Mouse (Mus musculus): ENCODE measurements around the gene Scn11a.

Gene Scn11a

DNA sequence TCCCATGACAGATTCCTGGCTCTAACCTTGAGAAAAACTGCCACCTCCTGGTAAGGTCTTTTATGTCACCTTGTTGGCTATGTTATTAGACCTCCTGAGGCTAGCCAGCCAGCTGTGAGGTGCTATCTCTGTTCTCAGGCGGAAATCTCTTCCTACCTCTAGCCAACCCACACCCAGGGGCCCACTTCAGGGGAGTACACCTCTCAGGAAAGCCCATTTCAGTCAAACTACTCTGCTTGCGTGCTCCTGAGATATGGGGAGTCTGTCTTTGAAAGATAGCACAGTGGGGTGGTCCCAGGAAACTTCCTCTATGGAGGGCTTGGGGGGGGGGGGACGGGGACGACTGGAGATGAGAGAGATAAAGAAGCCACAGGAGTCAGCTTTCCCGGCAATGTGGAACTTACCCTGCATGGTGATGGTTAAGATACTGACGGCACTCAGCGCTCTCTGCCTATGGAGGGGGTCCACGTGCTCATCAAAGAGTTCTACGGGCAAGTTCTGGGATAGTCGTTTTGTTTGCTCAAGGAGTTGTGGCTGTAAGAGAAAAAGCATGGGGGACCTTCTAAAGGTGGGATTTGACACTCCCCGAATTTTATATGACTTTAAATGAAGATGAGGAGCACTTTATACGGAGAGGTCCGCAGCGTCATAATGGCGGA, 29.9 kb downstream of the Scn11a start:
- no peak for DNase-seq

- DNase-seq, result no peak
Observed at GRCm38 (mm10) chr9:119794470-119794869, 30.8 kb downstream of the Scn11a start.

DNA sequence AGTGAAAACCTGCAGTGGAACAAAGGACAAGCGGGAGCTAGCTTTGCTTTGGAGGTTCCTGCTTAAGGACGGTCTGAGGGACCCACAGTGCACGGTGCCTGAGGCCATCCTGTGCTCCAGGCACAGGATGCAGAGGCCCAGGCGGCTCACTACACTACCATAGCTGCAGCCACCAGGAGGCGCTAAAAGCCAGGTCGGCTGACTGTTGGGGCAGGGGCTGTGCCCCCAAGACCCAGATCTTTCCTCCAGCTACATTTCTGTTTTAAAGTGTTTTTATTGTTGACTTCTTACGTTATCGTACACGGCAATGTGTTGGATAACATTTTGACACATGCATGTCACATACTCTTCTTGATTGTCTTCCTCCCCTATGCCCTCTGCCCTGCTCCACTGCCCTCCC, 32.8 kb downstream of the Scn11a start:
- DNase-seq, result peak in 1 of 2 experiments; percentile 9

GRCm38 (mm10) chr9:119780901-119781300, 44.4 kb downstream of the Scn11a start:
- DNase-seq, result no peak

- no peak for DNase-seq
Observed at GRCm38 (mm10) chr9:119776661-119777060, 48.6 kb downstream of the Scn11a start.

- peak; percentile 3 to 6 for DNase-seq
Observed at GRCm38 (mm10) chr9:119768585-119768984, 56.7 kb downstream of the Scn11a start.

DNA sequence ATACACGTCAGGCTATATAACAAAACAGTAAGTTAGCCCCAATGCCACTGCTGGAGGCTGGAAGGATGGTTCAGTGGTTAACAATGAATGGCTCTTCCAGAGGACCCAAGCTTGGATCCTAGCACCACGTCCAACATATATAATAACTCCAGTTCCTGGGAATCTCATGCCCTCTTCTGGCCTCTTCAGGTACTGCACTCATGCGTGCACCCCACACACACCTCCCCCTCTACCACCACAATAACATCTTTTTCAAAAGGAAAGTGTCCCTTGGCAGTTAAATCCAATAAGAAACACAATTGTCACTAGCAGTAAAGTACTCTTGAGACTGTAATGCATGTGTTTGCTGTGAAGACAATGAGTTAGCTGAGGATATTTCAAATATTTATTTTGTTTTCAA, 65.0 kb downstream of the Scn11a start:
- DNase-seq, result no peak

DNA sequence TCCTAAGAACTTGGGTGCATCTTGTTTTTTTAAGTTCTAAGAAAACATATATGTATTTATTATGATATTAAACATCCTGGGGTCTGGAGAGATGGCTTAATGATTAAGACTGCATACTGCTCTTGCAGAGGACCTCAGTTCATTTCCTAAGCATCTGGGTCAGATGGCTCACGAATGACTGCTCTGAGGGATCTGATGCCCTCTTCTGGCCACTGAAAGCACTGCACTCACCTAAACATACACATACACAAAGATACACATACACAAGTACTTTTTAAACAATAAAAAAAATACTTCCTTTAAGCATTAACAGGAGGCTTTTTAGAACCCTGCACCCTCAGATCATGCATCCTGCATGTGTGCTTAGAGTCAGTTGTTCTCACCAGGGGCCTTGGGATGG, 65.8 kb downstream of the Scn11a start:
- no peak for DNase-seq

GRCm38 (mm10) chr9:119751507-119751906, 73.7 kb downstream of the Scn11a start:
- peak in 1 of 2 experiments; percentile 2 for DNase-seq

- DNase-seq, result no peak
Observed at GRCm38 (mm10) chr9:119749112-119749511, 76.1 kb downstream of the Scn11a start.

DNA sequence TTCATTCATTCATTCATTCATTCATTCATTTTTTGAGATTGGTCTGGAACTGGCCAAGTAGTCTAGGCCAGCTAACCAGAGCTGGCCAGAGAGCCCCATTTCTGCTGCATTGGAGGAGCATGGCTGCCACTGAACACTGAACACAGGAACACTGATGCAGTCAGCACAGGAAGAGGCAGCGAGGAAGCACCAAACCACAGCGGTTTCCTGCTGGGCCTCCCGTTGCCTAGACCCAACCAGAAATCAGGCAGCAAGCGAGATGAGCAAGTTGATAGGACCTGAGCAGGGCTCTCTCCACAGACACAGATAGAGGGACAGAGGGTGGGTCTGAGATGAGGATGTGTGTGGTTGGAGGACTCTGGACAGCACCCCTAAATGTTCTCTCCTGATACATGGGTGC, 81.4 kb downstream of the Scn11a start:
- no peak for DNase-seq

- no peak for DNase-seq
Observed at GRCm38 (mm10) chr9:119743312-119743711, 81.9 kb downstream of the Scn11a start.

- DNase-seq, result no peak
Observed at GRCm38 (mm10) chr9:119741101-119741786, 84.0 kb downstream of the Scn11a start.

DNA sequence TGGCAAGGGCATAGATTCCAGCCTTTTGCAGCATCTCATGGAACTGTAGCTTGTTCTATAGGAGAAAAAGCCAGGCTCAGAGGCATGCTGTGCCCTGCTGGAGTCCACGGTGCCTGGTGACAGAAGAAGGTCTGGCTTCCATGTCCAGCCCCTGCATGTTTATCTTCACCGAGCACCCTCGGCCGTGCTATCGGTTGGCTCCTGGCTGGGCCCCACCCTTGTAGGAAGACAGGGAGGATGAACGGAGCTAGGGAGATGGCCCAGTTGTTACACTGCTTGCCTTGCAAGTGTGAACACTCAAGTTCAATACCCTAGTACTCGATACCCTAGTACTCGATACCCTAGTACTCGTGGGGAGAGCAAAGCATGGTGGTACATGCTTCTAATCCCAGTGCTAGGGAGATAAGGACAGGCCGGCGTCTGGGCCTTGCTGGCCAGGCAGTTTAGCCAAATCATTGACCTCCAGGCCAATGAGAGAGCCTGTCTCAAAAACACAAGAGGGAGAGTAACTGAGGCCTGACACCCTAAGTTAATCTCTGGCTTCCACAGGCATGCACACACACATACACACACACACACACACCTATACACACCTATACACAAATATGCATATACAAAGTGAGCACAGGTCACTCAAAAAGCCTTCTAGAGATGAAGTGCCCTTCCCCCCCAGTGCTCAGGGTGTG, 96.7 kb downstream of the Scn11a start:
- no peak for DNase-seq

DNA sequence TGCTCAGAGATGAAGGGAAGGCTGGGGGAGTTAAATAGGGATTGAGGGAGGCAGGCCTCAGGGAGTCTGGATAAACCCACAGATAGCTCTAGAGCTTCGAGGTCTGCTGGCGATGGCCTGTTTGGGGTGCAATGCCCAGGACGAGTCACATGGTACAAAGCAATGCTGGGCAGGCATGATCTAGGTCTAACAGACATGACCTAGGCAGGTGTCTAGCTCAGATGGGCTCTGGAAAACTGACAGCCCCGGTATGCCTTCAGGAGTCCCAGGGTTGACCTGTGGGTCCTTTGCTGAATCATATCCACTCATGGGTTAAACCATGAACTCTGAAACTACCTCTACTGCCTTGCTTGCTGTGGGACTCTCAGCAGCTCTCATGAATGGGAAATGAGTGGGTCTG, 98.3 kb downstream of the Scn11a start:
- no peak for DNase-seq

- no peak for DNase-seq
Observed at GRCm38 (mm10) chr9:119725293-119725862, 99.9 kb downstream of the Scn11a start.

DNA sequence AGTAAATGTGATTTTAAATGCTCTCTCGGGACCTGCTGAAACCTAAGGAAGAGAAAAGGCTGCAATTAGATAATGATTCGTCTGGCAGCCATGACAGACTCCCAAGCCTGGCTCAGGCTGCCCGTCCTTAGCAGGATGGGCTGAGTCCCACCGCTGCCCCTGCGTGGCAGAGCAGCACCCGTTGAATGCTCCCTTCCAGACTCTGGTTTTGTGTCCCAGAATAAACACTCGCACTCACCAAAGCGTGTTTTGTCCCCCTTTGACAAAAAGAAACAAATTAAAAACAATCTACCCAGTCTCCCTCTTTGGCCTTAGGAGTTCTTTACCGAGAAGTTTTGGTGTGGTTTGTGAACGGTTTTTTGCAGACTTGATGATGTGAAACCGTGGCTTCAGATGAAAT, 106.0 kb downstream of the Scn11a start, which contains the start of gene Scn10a:
TSS of gene Scn10a (minus strand) at position 101 of the 400 bp plus-strand sequence.
- no peak for DNase-seq

DNA sequence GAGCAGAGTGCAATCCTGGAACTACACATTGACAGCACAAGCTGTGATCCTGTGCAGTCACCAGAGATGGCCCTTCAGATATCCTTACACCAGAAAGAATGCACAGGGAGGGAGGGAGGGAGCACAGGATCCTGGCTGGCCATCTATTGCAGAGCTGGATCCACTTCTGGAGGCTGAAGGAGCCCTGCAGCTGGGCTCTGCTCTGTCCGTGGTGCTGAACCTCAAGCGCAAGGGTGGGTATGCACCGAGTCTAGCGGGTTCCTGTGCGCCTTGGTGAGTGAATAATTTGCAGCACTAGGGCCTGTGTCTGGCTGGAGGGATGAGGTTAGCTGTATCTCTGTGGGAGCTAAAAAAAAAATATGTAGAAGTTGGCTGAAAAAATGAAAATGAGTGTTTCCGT, 118.6 kb downstream of the Scn11a start:
- no peak for DNase-seq

Measured in cerebellum, postnatal 36 days (tissue).